Mouse (Mus musculus): ENCODE measurements at regions not wholly inside any gene's neighbourhood (a gene's known extent, or its start where the extent isn't known, plus 50 kb on each side); places are given as distances from the start of the nearest gene placed in this dataset.

- TF ChIP-seq CTCF (IDR thresholded peaks at IDR 0.05; ENCODE audit: low read depth) (no peak), EP300 (IDR thresholded peaks at IDR 0.05; ENCODE audit: low read depth) (no peak)
Measured at GRCm38 (mm10) chr12:64114476-64114875, 360.0 kb downstream of the Fscb start.

Data from heart, postnatal 0 days (tissue).